Mouse (Mus musculus): ENCODE data around the gene Frmpd3.
"Not testable (repeated sequence)": the region's sequence is repeated elsewhere in the genome, so short reads cannot be mapped to it uniquely, and the experiment has no call there.

Gene Frmpd3

GRCm38 (mm10) chrX:140341656-140342392 is at the start of gene Frmpd3:
Frmpd3 (plus strand) TSS chrX:140342263.
- in situ Hi-C loops (cut with MboI; ENCODE audit: low pct_unique_long_range_greater_than_20kb in 1 of 2, low sequenced_read_pairs in 2 of 2, unreplicated experiment in 1 of 2), result no loop called here

GRCm38 (mm10) chrX:140303731-140304130 is 38.3 kb upstream of the Frmpd3 start:
- in situ Hi-C loops (cut with MboI; ENCODE audit: low pct_unique_long_range_greater_than_20kb in 1 of 2, low sequenced_read_pairs in 2 of 2, unreplicated experiment in 1 of 2), result no loop called here

- in situ Hi-C loops (cut with MboI; ENCODE audit: low pct_unique_long_range_greater_than_20kb in 1 of 2, low sequenced_read_pairs in 2 of 2, unreplicated experiment in 1 of 2), result no loop called here
These were observed 36.4 kb upstream of the Frmpd3 start for GRCm38 (mm10) chrX:140305652-140306051.

GRCm38 (mm10) chrX:140317931-140318330 is 24.1 kb upstream of the Frmpd3 start:
- in situ Hi-C loops (cut with MboI; ENCODE audit: low pct_unique_long_range_greater_than_20kb in 1 of 2, low sequenced_read_pairs in 2 of 2, unreplicated experiment in 1 of 2), result no loop called here

- in situ Hi-C loops (cut with MboI; ENCODE audit: low pct_unique_long_range_greater_than_20kb in 1 of 2, low sequenced_read_pairs in 2 of 2, unreplicated experiment in 1 of 2), result no loop called here
These were observed 22.9 kb upstream of the Frmpd3 start for GRCm38 (mm10) chrX:140319131-140319530.

- in situ Hi-C loops (cut with MboI; ENCODE audit: low pct_unique_long_range_greater_than_20kb in 1 of 2, low sequenced_read_pairs in 2 of 2, unreplicated experiment in 1 of 2), result not testable (repeated sequence)
These were observed 21.4 kb upstream of the Frmpd3 start for GRCm38 (mm10) chrX:140320671-140321070.

GRCm38 (mm10) chrX:140342393-140343163 is 515 bp downstream of the Frmpd3 start:
- in situ Hi-C loops (cut with MboI; ENCODE audit: low pct_unique_long_range_greater_than_20kb in 1 of 2, low sequenced_read_pairs in 2 of 2, unreplicated experiment in 1 of 2), result no loop called here

- in situ Hi-C loops (cut with MboI; ENCODE audit: low pct_unique_long_range_greater_than_20kb in 1 of 2, low sequenced_read_pairs in 2 of 2, unreplicated experiment in 1 of 2), result no loop called here
These were observed 33.6 kb downstream of the Frmpd3 start for GRCm38 (mm10) chrX:140375628-140376027.

GRCm38 (mm10) chrX:140399986-140400385 is 57.9 kb downstream of the Frmpd3 start:
- in situ Hi-C loops (cut with MboI; ENCODE audit: low pct_unique_long_range_greater_than_20kb in 1 of 2, low sequenced_read_pairs in 2 of 2, unreplicated experiment in 1 of 2), result no loop called here

GRCm38 (mm10) chrX:140402904-140403303 is 60.8 kb downstream of the Frmpd3 start:
- in situ Hi-C loops (cut with MboI; ENCODE audit: low pct_unique_long_range_greater_than_20kb in 1 of 2, low sequenced_read_pairs in 2 of 2, unreplicated experiment in 1 of 2), result no loop called here

GRCm38 (mm10) chrX:140406079-140406478 is 64.0 kb downstream of the Frmpd3 start:
- in situ Hi-C loops (cut with MboI; ENCODE audit: low pct_unique_long_range_greater_than_20kb in 1 of 2, low sequenced_read_pairs in 2 of 2, unreplicated experiment in 1 of 2), result no loop called here

GRCm38 (mm10) chrX:140406501-140406900 is 64.4 kb downstream of the Frmpd3 start:
- in situ Hi-C loops (cut with MboI; ENCODE audit: low pct_unique_long_range_greater_than_20kb in 1 of 2, low sequenced_read_pairs in 2 of 2, unreplicated experiment in 1 of 2), result no loop called here

GRCm38 (mm10) chrX:140407593-140407992 is 65.5 kb downstream of the Frmpd3 start:
- in situ Hi-C loops (cut with MboI; ENCODE audit: low pct_unique_long_range_greater_than_20kb in 1 of 2, low sequenced_read_pairs in 2 of 2, unreplicated experiment in 1 of 2), result no loop called here

GRCm38 (mm10) chrX:140418467-140418866 is 76.4 kb downstream of the Frmpd3 start:
- in situ Hi-C loops (cut with MboI; ENCODE audit: low pct_unique_long_range_greater_than_20kb in 1 of 2, low sequenced_read_pairs in 2 of 2, unreplicated experiment in 1 of 2), result no loop called here

GRCm38 (mm10) chrX:140427124-140427523 is 85.1 kb downstream of the Frmpd3 start:
- in situ Hi-C loops (cut with MboI; ENCODE audit: low pct_unique_long_range_greater_than_20kb in 1 of 2, low sequenced_read_pairs in 2 of 2, unreplicated experiment in 1 of 2), result no loop called here

GRCm38 (mm10) chrX:140428252-140428651 is 86.2 kb downstream of the Frmpd3 start:
- in situ Hi-C loops (cut with MboI; ENCODE audit: low pct_unique_long_range_greater_than_20kb in 1 of 2, low sequenced_read_pairs in 2 of 2, unreplicated experiment in 1 of 2), result no loop called here

- in situ Hi-C loops (cut with MboI; ENCODE audit: low pct_unique_long_range_greater_than_20kb in 1 of 2, low sequenced_read_pairs in 2 of 2, unreplicated experiment in 1 of 2), result no loop called here
These were observed 87.9 kb downstream of the Frmpd3 start for GRCm38 (mm10) chrX:140429985-140430384.

- in situ Hi-C loops (cut with MboI; ENCODE audit: low pct_unique_long_range_greater_than_20kb in 1 of 2, low sequenced_read_pairs in 2 of 2, unreplicated experiment in 1 of 2), result no loop called here
These were observed 88.4 kb downstream of the Frmpd3 start for GRCm38 (mm10) chrX:140430506-140430905.

GRCm38 (mm10) chrX:140431981-140432380 is 89.9 kb downstream of the Frmpd3 start:
- in situ Hi-C loops (cut with MboI; ENCODE audit: low pct_unique_long_range_greater_than_20kb in 1 of 2, low sequenced_read_pairs in 2 of 2, unreplicated experiment in 1 of 2), result no loop called here

- in situ Hi-C loops (cut with MboI; ENCODE audit: low pct_unique_long_range_greater_than_20kb in 1 of 2, low sequenced_read_pairs in 2 of 2, unreplicated experiment in 1 of 2), result no loop called here
These were observed 90.7 kb downstream of the Frmpd3 start for GRCm38 (mm10) chrX:140432786-140433185.

Data from mouse embryonic stem cell (cell line).